Mouse (Mus musculus) forebrain, postnatal 0 days (tissue): Measurements from ENCODE around the gene Rapgef2. TPM values are rescaled to one million over a fixed set of nuclear protein-coding genes. Genes with fewer than 3 reads are reported as not detected.

ENCODE experiments used
- ATAC-seq: fragments of 200-750 bp; cut with Nextera tagmentation; 2 replicates; pipeline ENCODE4 v1.8.0; 2017; ENCODE audit warnings: mild to moderate bottlenecking, moderate library complexity
- DNase-seq: peaks from one replicate; pipeline ENCODE4 v3.0.0-alpha.2; 2015
- H3K27ac ChIP-seq: fragments of 300-500 bp; sonication (generic); 2 replicates; pipeline ENCODE4 v1.5.1; 2014; ENCODE audit warnings: low read depth, mild to moderate bottlenecking, antibody characterized with exemption, low read length, moderate library complexity, mixed read lengths
- H3K27me3 ChIP-seq: fragments of 300-500 bp; sonication (generic); 2 replicates; pipeline ENCODE4 v1.6.1; 2014; ENCODE audit warnings: mild to moderate bottlenecking, low read length, mixed read lengths; ENCODE audit not compliant: insufficient read depth
- H3K36me3 ChIP-seq: fragments of 300-500 bp; sonication (generic); 2 replicates; pipeline ENCODE4 v1.6.1; 2014; ENCODE audit warnings: mild to moderate bottlenecking, moderate library complexity; ENCODE audit not compliant: insufficient read depth
- H3K4me1 ChIP-seq: fragments of 300-500 bp; sonication (generic); 2 replicates; pipeline ENCODE4 v1.6.1; 2014; ENCODE audit warnings: antibody characterized with exemption; ENCODE audit not compliant: insufficient read depth
- H3K4me2 ChIP-seq: fragments of 300-500 bp; sonication (generic); 2 replicates; pipeline ENCODE4 v1.6.1; 2014; ENCODE audit warnings: low read depth, mild to moderate bottlenecking, moderate library complexity
- H3K4me3 ChIP-seq: fragments of 300-500 bp; sonication (generic); 2 replicates; pipeline ENCODE4 v1.5.1; 2014; ENCODE audit warnings: low read depth, low read length, mixed read lengths
- H3K9ac ChIP-seq: fragments of 300-500 bp; sonication (generic); 2 replicates; pipeline ENCODE4 v1.6.1; 2014; ENCODE audit warnings: mild to moderate bottlenecking
- H3K9me3 ChIP-seq: fragments of 300-500 bp; sonication (generic); 2 replicates; pipeline ENCODE4 v1.6.1; 2016; ENCODE audit warnings: low read length
- CTCF ChIP-seq: sonication (generic); IDR thresholded peaks from 2 replicates; pipeline ENCODE4 v1.5.1; 2016; ENCODE audit warnings: antibody characterized with exemption, control low read depth, low read depth
- WGBS: fragments of 180-500 bp; shearing (Covaris S2); extraction: QIAGEN DNeasy Blood & Tissue Kit; methylation state at CpG from one replicate; pipeline ENCODE4 v1.1.7; 2014; 5-methylcytosine and 5-hydroxymethylcytosine counted together
- polyA plus RNA-seq: library from polyadenylated mRNA; unstranded; fragments of >200 nt; fragmentation: Nextera tagmentation; extraction: Ambion mirVana; gene quantifications from 2 replicates; pipeline ENCODE4 v1.2.1, GENCODE M21; 2015
- total RNA-seq: library from RNA; depleted of rRNA; stranded (reverse); fragments of >200 nt; gene quantifications from 2 replicates; pipeline ENCODE4 v1.2.3, GENCODE M21; 2014

Gene Rapgef2
- total and polyA plus RNA-seq, 2 experiments from 2014 or later, result 8.9 to 61.5 TPM

DNA sequence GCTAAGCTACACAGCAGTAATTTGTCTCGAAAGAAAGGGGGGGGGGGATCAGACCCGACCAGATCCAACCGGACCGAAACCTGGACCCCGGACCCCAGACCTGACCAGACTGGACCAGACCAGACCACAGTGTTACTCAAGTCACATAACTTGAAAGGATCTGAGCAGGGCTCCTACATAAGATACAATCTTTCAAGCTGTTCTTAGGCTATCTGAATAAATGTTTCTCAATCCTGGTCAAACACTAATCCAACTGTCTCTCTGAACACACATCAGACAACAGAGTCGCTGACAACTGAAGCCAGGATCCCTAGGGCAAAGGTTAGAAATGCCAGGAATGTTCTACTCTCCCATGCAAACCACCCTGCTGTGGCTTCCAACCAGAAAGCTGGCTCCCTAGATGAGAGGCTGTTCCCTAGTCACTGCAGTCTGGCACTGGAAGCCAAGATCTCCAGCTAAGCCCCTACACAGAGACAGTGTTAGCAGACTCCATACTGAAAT lies 24.5 kb downstream of the Rapgef2 start:
- Histone ChIP-seq H3K4me1 (no peaks in the 10 kb centered on the region), H3K27ac (no peak overlapping the region), H3K4me2 (no peak overlapping the region), H3K27me3 (no peaks in the 10 kb centered on the region), H3K4me3 (no peak overlapping the region), H3K9me3 (no peaks in the 10 kb centered on the region), H3K9ac (no peak overlapping the region), H3K36me3 (no peaks in the 10 kb centered on the region)
- ATAC-seq (peak; percentile 59), DNase-seq (no peak)
- no peak for TF ChIP-seq CTCF
- 78% methylated on average over 6 of the region's 6 CpGs for WGBS

DNA sequence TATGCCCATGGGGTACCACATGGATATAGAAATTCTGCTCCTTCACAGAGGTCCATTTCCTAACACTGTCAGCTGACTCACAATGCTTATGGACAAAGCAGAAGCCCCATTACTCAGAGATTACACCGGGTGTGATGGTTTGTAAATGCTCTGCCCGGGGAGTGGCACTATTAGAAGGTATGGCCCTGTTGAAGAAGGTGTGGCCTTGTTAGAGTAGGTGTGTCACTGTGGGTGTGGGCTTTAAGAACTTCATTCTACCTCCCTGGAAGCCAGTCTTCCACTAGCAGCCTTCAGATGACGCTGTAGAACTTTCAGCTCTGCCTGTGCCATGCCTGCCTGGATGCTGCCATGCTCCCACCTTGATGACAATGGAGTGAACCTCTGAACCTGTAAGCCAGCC lies 32.3 kb downstream of the Rapgef2 start:
- no peak overlapping the region for H3K4me3 ChIP-seq
- no peak overlapping the region for H3K9ac ChIP-seq
- no peak for TF ChIP-seq CTCF
- H3K4me2 ChIP-seq, result no peak overlapping the region
- no peak for ATAC-seq
- H3K9me3 ChIP-seq, result no peaks in the 10 kb centered on the region
- WGBS, result 93% methylated on average over 3 of the region's 3 CpGs
- DNase-seq, result no peak
- peaks cover 14% of the 10 kb centered on the region; the same call in 1 of the 2 replicates for H3K4me1 ChIP-seq
- H3K36me3 ChIP-seq, result no peaks in the 10 kb centered on the region
- H3K27me3 ChIP-seq, result no peaks in the 10 kb centered on the region
- H3K27ac ChIP-seq, result no peak overlapping the region

DNA sequence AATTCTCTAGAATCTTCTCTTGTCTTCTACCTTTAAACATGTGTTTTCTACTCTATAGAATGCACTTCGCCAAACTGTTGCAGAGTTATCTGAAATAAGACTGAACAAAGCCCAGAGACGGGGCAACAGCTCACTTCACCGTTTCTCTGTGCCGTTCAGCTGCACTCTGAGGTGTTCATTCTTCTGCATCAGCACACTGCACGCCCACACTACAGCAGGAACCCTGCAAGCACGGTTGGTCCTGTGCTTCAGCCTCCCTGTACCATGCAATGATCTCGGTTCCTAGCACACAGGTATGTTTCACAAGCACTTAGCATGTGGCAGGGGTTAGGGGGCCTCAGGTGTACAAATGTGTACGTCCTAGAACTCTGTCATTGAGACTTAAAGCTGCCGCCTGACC lies 32.9 kb downstream of the Rapgef2 start:
- H3K4me1 ChIP-seq, result peaks cover 17% of the 10 kb centered on the region; the same call in 1 of the 2 replicates
- H3K4me3 ChIP-seq, result no peak overlapping the region
- no peaks in the 10 kb centered on the region for H3K36me3 ChIP-seq
- DNase-seq (no peak), ATAC-seq (no peak)
- no peak for TF ChIP-seq CTCF
- no peaks in the 10 kb centered on the region for H3K9me3 ChIP-seq
- H3K27ac ChIP-seq, result no peak overlapping the region
- H3K27me3 ChIP-seq, result no peaks in the 10 kb centered on the region
- H3K4me2 ChIP-seq, result no peak overlapping the region
- H3K9ac ChIP-seq, result no peak overlapping the region
- 66% methylated on average over 9 of the region's 9 CpGs for WGBS

DNA sequence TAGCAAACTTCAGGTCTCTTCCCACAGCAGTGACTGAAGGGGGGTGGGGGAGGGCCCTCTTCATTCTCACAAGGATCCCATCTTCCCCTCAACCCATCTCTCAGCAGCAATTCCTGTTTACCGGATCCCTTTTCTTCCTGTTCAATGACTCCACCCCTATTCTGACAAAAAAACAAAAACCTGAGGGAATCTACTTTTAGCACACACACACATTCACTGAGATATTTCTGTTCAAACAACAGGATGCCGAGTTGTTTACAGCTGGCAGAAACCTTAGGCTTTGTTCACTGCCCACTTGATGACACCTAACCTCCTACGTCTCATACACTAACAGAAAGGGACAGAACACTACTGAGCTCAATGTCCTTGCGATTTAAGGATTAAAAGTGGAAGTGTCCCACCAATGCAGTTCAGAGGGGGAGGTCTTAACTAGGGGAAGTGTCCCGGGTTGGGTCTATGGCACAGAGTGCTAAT lies 33.4 kb downstream of the Rapgef2 start:
- 42% methylated on average over 5 of the region's 5 CpGs for WGBS
- H3K36me3 ChIP-seq, result no peaks in the 10 kb centered on the region
- TF ChIP-seq CTCF, result no peak
- H3K9me3 ChIP-seq, result no peaks in the 10 kb centered on the region
- H3K4me3 ChIP-seq, result no peak overlapping the region
- no peak for DNase-seq
- H3K4me2 ChIP-seq, result no peak overlapping the region
- H3K27me3 ChIP-seq, result no peaks in the 10 kb centered on the region
- no peak for ATAC-seq
- no peak overlapping the region for H3K9ac ChIP-seq
- peaks cover 17% of the 10 kb centered on the region; the same call in 1 of the 2 replicates for H3K4me1 ChIP-seq
- H3K27ac ChIP-seq, result no peak overlapping the region

DNA sequence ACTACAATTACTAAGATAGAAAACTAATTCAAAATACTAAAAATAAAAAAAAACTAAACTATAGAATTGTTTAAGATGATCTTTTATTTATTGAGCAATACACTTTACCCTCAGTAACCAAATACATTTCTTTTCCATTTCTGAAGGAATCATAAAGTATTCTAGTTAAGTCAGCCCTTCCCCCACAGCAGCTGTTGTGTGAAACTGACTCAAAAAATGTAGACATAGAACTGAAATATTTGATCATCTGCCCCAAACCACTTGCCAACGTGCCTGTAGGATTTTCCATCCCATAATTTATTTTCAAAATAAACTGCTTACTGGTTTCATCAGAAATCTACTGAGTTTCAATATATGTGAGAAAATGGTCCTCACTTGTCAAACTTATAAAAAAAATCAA lies 36.4 kb downstream of the Rapgef2 start:
- Histone ChIP-seq H3K4me1 (peaks cover 17% of the 10 kb centered on the region; the same call in 1 of the 2 replicates), H3K36me3 (no peaks in the 10 kb centered on the region), H3K4me2 (no peak overlapping the region), H3K27ac (no peak overlapping the region; the same call in 1 of the 2 replicates), H3K9ac (no peak overlapping the region), H3K4me3 (no peak overlapping the region), H3K27me3 (no peaks in the 10 kb centered on the region), H3K9me3 (no peaks in the 10 kb centered on the region)
- 38% methylated on average over 1 of the region's 1 CpGs for WGBS
- DNase-seq (peak; percentile 80), ATAC-seq (peak; percentile 56; the same call in 1 of the 2 replicates)
- TF ChIP-seq CTCF, result no peak

DNA sequence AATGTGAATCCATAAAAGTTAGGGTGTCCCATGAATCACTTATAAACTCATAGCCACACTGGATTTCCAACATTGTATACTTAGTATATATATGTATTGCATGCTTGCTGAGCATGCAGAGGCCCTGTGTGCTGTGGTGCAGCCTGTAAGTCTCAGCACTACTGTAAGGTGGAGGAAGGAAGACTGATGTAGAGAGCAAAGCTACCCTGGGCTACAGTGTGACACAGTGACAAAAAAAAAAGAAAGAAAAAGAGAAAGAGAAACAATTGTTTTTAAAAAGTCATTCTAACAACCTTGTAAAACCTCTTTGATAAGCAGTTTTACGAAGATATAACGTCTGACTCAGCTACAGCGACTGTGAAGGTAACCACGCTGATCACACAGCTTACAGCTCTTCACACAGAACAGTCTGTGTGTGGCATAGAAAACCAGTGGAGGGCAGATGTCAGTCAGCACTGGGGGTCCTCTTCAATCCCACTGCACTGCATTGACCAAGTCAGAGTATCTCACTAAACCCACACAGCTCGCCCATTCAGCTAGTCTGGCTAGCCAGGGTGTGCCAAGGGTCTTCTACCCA lies 37.6 kb downstream of the Rapgef2 start:
- Histone ChIP-seq H3K4me2 (no peak overlapping the region), H3K9ac (no peak overlapping the region; the same call in 1 of the 2 replicates), H3K4me3 (no peak overlapping the region), H3K4me1 (peaks cover 17% of the 10 kb centered on the region; the same call in 1 of the 2 replicates), H3K36me3 (no peaks in the 10 kb centered on the region), H3K27me3 (no peaks in the 10 kb centered on the region), H3K9me3 (no peaks in the 10 kb centered on the region), H3K27ac (peak overlapping the region; percentile 57)
- ATAC-seq (no peak), DNase-seq (no peak)
- TF ChIP-seq CTCF, result no peak
- WGBS, result 71% methylated on average over 5 of the region's 5 CpGs

DNA sequence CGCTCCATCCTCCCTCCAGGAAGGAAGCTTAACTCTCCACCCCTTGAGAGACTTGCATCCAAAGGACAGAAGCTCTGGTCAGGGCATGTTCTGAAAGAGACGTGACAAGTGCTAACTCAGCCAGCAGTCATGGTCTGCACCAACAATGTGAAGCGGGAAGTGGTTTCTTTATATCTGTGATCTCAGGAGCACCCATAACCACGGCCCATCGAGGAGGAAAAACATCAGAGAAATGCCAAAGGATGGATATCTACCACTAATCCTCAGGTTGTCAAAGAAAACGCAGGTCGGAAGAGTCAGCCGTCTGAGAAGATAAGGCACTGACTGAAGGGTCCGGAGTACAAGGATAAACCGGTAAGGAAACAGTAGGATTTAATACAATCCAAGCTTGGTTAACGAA lies 38.1 kb downstream of the Rapgef2 start:
- H3K4me1 ChIP-seq, result peaks cover 13% of the 10 kb centered on the region; the same call in 1 of the 2 replicates
- no peaks in the 10 kb centered on the region for H3K9me3 ChIP-seq
- DNase-seq, result no peak
- H3K4me3 ChIP-seq, result no peak overlapping the region
- 89% methylated on average over 11 of the region's 11 CpGs for WGBS
- no peaks in the 10 kb centered on the region for H3K27me3 ChIP-seq
- ATAC-seq, result no peak
- H3K27ac ChIP-seq, result no peak overlapping the region
- H3K36me3 ChIP-seq, result no peaks in the 10 kb centered on the region
- no peak overlapping the region for H3K9ac ChIP-seq
- H3K4me2 ChIP-seq, result no peak overlapping the region
- no peak for TF ChIP-seq CTCF
